24 mouse cellular contexts compared by ENCODE assay signal in genomic region chr2:5760479-5761008, GRCm38 (mm10). TPM values are rescaled to one million over a fixed set of nuclear protein-coding genes. Genes with fewer than 3 reads are reported as not detected.
DNase-seq lines count a peak whose midpoint lies in the region; TF ChIP-seq lines count a peak whose summit lies in the region.
"Had no signal": no experiment of that assay in that cellular context is flagged by ENCODE, and none has a peak within 500 bp of the region (broad histone marks: within the 10 kb centered on the region; RNA-seq: fewer than 3 reads in every experiment).

No protein-coding gene starts in this region.

- no peaks in the 10 kb centered on the region for H3K79me2 ChIP-seq in CH12.LX (replicated peaks; ENCODE audit: control insufficient read depth, extremely low read depth, insufficient read depth, poor library complexity, severe bottlenecking)

- H3K4me1 ChIP-seq in heart, embryonic 10.5 days, result no peaks in the 10 kb centered on the region
- peaks cover 8% of the 10 kb centered on the region in 2 experiments; a peak in 3 of 4 replicates for H3K4me1 ChIP-seq in CH12.LX (ENCODE audit: control insufficient read depth in 1 of 2, insufficient read depth in 2 of 2)
- no peaks in the 10 kb centered on the region for H3K4me1 ChIP-seq in ES-Bruce4 (ENCODE audit: control insufficient read depth, insufficient read depth, low read length)
- H3K4me1 ChIP-seq: embryonic facial prominence, embryonic 12.5 days; embryonic facial prominence, embryonic 15.5 days had no signal

- peak; percentile 24 for DNase-seq in heart, embryonic 10.5 days (ENCODE audit: low spot score)
- DNase-seq in heart, postnatal 25 days (ENCODE audit: low spot score), result no peak
- DNase-seq in CH12.LX (ENCODE audit: extremely low read depth), result no peak
- DNase-seq in R1 (ENCODE audit: low read depth, low spot score), result peak; percentile 96
- DNase-seq in cerebellum, adult 11-12 months, result no peak
- no peak for DNase-seq in urinary bladder, postnatal 14 days (ENCODE audit: low spot score)
- DNase-seq: adrenal gland, adult 2 months; adrenal gland, postnatal 25 days; B cell, adult 2 months; cerebellum, adult 2 months; cerebellum, adult 9-11 months; cerebellum, postnatal 25 days; forebrain, postnatal 0 days; gastrocnemius, adult 2 months; gastrocnemius, postnatal 25 days; heart, adult 2 months; heart, postnatal 4 days; kidney, adult 18-20 months had no signal

- TF ChIP-seq POLR2A in CH12.LX (IDR thresholded peaks at IDR 0.05; ENCODE audit: low read depth, low read length) (peak; percentile 61; the same call in 1 of the 2 replicates), ES-Bruce4 (IDR thresholded peaks at IDR 0.05; ENCODE audit: insufficient read depth, low read length) (no peak)

- no peak for TF ChIP-seq EP300 in CH12.LX (IDR thresholded peaks at IDR 0.05; ENCODE audit: low read length)
- no peak for TF ChIP-seq EP300 in ES-Bruce4 (IDR thresholded peaks at IDR 0.05; ENCODE audit: insufficient read depth, low read depth, low read length)

- H3K9ac ChIP-seq in CH12.LX (ENCODE audit: insufficient read depth, low read depth) (peak overlapping the region; percentile 55), ES-Bruce4 (ENCODE audit: low read depth, poor library complexity, severe bottlenecking) (no peak overlapping the region)
- H3K9ac ChIP-seq: embryonic facial prominence, embryonic 12.5 days; embryonic facial prominence, embryonic 15.5 days; forebrain, postnatal 0 days; hindbrain, embryonic 14.5 days had no signal

- H3K27ac ChIP-seq in heart, embryonic 10.5 days, result no peak overlapping the region
- H3K27ac ChIP-seq in CH12.LX (ENCODE audit: insufficient read depth, low read depth), result no peak overlapping the region
- H3K27ac ChIP-seq in ES-Bruce4 (ENCODE audit: insufficient read depth, low read length), result no peak overlapping the region
- H3K27ac ChIP-seq: embryonic facial prominence, embryonic 12.5 days; embryonic facial prominence, embryonic 15.5 days; gastrocnemius, adult 2 months; heart, adult 2 months; hindbrain, embryonic 14.5 days; hindbrain, postnatal 0 days had no signal

- intact Hi-C loops in heart, postnatal 25 days (cut with DNase I), result no loop called here

- H3K9me3 ChIP-seq in heart, embryonic 10.5 days, result 0 out of 2 replicates have a peak, but pooled peaks cover 2% of the 10 kb centered on the region
- no peaks in the 10 kb centered on the region for H3K9me3 ChIP-seq in CH12.LX (replicated peaks; ENCODE audit: low read length)
- H3K9me3 ChIP-seq in ES-Bruce4 (replicated peaks; ENCODE audit: control insufficient read depth, insufficient read depth, low read length, poor library complexity, severe bottlenecking), result no peaks in the 10 kb centered on the region
- H3K9me3 ChIP-seq: embryonic facial prominence, embryonic 12.5 days; embryonic facial prominence, embryonic 15.5 days had no signal

- WGBS in heart, embryonic 10.5 days, result 88% methylated on average over 8 of the region's 8 CpGs

- no peak for TF ChIP-seq RAD21 in CH12.LX (IDR thresholded peaks at IDR 0.05; ENCODE audit: low read depth, low read length)

- H3K4me2 ChIP-seq in CH12.LX (ENCODE audit: insufficient read depth, low read depth, poor library complexity, severe bottlenecking), result peak overlapping the region; percentile 44; the same call in 1 of the 2 replicates
- H3K4me2 ChIP-seq: embryonic facial prominence, embryonic 12.5 days; embryonic facial prominence, embryonic 15.5 days; heart, embryonic 11.5 days; hindbrain, embryonic 14.5 days had no signal

- no peaks in the 10 kb centered on the region for H3K36me3 ChIP-seq in heart, embryonic 10.5 days
- no peaks in the 10 kb centered on the region for H3K36me3 ChIP-seq in CH12.LX (replicated peaks in 1 of 2; ENCODE audit: control insufficient read depth in 1 of 2, insufficient read depth in 1 of 2, low read length in 1 of 2)
- no peaks in the 10 kb centered on the region for H3K36me3 ChIP-seq in ES-Bruce4 (ENCODE audit: control insufficient read depth, insufficient read depth, low read length, poor library complexity, severe bottlenecking)
- H3K36me3 ChIP-seq: embryonic facial prominence, embryonic 12.5 days; embryonic facial prominence, embryonic 15.5 days had no signal

- dilution Hi-C loops in CH12.LX (cut with MboI; ENCODE audit: extremely low pct_ligation_motif_present, extremely low pct_unique_long_range_greater_than_20kb, low sequenced_read_pairs), result no loop called here

- H3K4me3 ChIP-seq in heart, embryonic 10.5 days, result no peak overlapping the region
- H3K4me3 ChIP-seq in CH12.LX (replicated peaks in 1 of 3; ENCODE audit: low read depth in 2 of 3, low read length in 2 of 3, poor library complexity in 1 of 3) (peak overlapping the region in 2 of 3 experiments; percentile 35 to 64), ES-Bruce4 (ENCODE audit: low read depth, low read length) (peak overlapping the region; percentile 29; the same call in 1 of the 2 replicates)
- H3K4me3 ChIP-seq: embryonic facial prominence, embryonic 12.5 days; embryonic facial prominence, embryonic 15.5 days; gastrocnemius, adult 2 months; heart, adult 2 months had no signal

- no peaks in the 10 kb centered on the region for H3K27me3 ChIP-seq in heart, embryonic 10.5 days (ENCODE audit: insufficient read depth, poor library complexity, severe bottlenecking)
- H3K27me3 ChIP-seq in CH12.LX (replicated peaks), result no peaks in the 10 kb centered on the region
- H3K27me3 ChIP-seq in ES-Bruce4 (ENCODE audit: control insufficient read depth, insufficient read depth, low read length, poor library complexity, severe bottlenecking), result no peaks in the 10 kb centered on the region
- H3K27me3 ChIP-seq: embryonic facial prominence, embryonic 12.5 days; embryonic facial prominence, embryonic 15.5 days had no signal

- in situ Hi-C loops in CH12.LX (cut with MboI; ENCODE audit: low pct_ligation_motif_present, low pct_unique_long_range_greater_than_20kb, low sequenced_read_pairs), result no loop called here

- TF ChIP-seq CTCF in CH12.LX (conservative IDR thresholded peaks at IDR 0.05 in 1 of 2, IDR thresholded peaks at IDR 0.05 in 1 of 2; ENCODE audit: low read depth in 2 of 2, low read length in 2 of 2) (no peak), ES-Bruce4 (IDR thresholded peaks at IDR 0.05; ENCODE audit: low read depth, low read length) (no peak)

TF ChIP-seq in CH12.LX, 34 proteins besides CTCF, POLR2A, EP300 and RAD21:
- no peak for TF ChIP-seq MXI1 (IDR thresholded peaks at IDR 0.05; ENCODE audit: low read depth, low read length)
- TF ChIP-seq RCOR1 (conservative IDR thresholded peaks at IDR 0.05; ENCODE audit: low read depth, low read length), result no peak
- TF ChIP-seq TBP (conservative IDR thresholded peaks at IDR 0.05; ENCODE audit: low read depth, low read length), result 0 out of 2 replicates have a peak, but pooled peaks have one; percentile 49
- no peak for TF ChIP-seq CHD1 (IDR thresholded peaks at IDR 0.05; ENCODE audit: low read depth, low read length)
- TF ChIP-seq ELF1 (IDR thresholded peaks at IDR 0.05; ENCODE audit: low read depth, low read length), result peak; percentile 79
- TF ChIP-seq TCF12 (IDR thresholded peaks at IDR 0.05; ENCODE audit: low read depth, low read length), result peak; percentile 47; the same call in 1 of the 2 replicates
- peak; percentile 53 for TF ChIP-seq USF1 (IDR thresholded peaks at IDR 0.05; ENCODE audit: low read depth, low read length)
- no peak for TF ChIP-seq KAT2A (IDR thresholded peaks at IDR 0.05; ENCODE audit: insufficient replicate concordance, low read length)
- TF ChIP-seq NELFE (IDR thresholded peaks at IDR 0.05; ENCODE audit: low read depth, low read length), result peak; percentile 58
- peak; percentile 49 for TF ChIP-seq HCFC1 (IDR thresholded peaks at IDR 0.05; ENCODE audit: low read depth, low read length)
- no peak; the same call in 1 of the 2 replicates for TF ChIP-seq ZMIZ1 (IDR thresholded peaks at IDR 0.05; ENCODE audit: low read depth, low read length)
- TF ChIP-seq MYC (IDR thresholded peaks at IDR 0.05; ENCODE audit: low read depth, low read length), result no peak

RNA-seq across cellular contexts. Expression of gene Camk1d, which starts 46.2 kb away (rescaled TPM):
- 0.75 and 1.1 TPM in 2 replicates for polyA plus RNA-seq in heart, embryonic 10.5 days (2016; fragmentation: Nextera tagmentation; extraction: Ambion mirVana)
- total RNA-seq in heart, postnatal 25 days (2021), result 1 to 10 TPM; 4.6 to 5.3 TPM
- 4.8 and 5.7 TPM in 2 replicates for total RNA-seq in CH12.LX (2012; rRNA removed)
- total RNA-seq in CH12.LX (2014; rRNA removed), result 4.6 and 5.1 TPM in 2 replicates
- 11.7 and 12.4 TPM in 2 replicates for polyA plus RNA-seq in CH12.LX (2012; ENCODE audit: insufficient read length, low read depth)
- 3.2 and 5.9 TPM in 2 replicates for polyA plus RNA-seq in ES-Bruce4 (2011; ENCODE audit: insufficient read depth, insufficient read length, low read depth, missing spikeins)

Comparison
In these comparisons a context has a peak if more than half of its experiments do, and no peak if none do; other contexts are left out.
1. DNase-seq: peak in heart, embryonic 10.5 days (single experiment) and R1 (single experiment); none in heart, postnatal 25 days (single experiment), CH12.LX (single experiment), cerebellum, adult 11-12 months (single experiment) and urinary bladder, postnatal 14 days (single experiment).